Mouse (Mus musculus) kidney, postnatal 10 days (tissue): ENCODE data around the gene Prkag1.

ENCODE experiments used
- DNase-seq: peaks from one replicate; pipeline ENCODE4 v3.0.0; 2021; ENCODE audit warnings: mixed read lengths

The Prkag1 gene

GRCm38 (mm10) chr15:98852733-98853132, 21.4 kb upstream of the Prkag1 start:
- peak; percentile 9 for DNase-seq

DNA sequence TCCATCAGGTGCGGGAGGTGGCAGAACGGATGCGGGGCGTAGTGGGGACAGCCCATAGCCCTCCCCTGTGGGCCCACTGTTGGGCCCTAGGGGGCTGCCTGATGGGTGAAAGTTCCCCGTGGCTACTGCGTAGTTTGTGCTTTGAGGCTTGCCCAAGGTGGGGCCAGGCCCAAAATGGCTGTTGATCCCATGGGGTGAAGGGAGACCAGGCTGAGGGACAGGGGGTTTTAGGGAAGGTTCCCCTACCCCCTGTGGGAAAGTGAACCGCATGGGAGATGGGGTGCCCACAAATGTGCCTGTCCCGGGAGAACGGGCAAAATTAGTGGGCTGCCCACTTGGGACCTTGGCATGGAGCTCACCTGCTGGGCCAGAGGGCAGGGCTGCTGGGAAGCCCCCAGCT, 20.8 kb upstream of the Prkag1 start:
- peak; percentile 8 for DNase-seq

GRCm38 (mm10) chr15:98851229-98851818, 20.0 kb upstream of the Prkag1 start:
- peak; percentile 8 for DNase-seq

DNA sequence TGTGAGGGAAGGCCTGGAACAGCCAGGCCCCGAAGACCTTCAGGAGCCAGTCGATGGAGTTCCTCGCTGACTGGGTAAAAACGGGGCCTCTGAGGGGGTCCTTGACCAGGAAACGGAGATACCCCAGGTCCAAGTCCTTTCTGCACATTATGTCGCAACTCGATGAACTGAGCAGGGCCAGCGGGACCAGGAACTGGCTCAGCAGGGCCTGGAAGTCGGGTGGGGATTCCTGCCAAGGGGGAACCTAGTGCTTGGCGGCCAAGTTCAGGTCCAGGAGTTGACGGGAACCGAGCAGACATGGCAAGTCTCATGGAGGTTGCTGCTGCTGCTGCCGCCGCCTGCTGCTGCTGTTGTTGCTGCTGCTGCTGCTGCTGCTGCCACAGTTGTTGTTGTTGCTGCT, 19.3 kb upstream of the Prkag1 start:
- DNase-seq, result peak; percentile 15

DNA sequence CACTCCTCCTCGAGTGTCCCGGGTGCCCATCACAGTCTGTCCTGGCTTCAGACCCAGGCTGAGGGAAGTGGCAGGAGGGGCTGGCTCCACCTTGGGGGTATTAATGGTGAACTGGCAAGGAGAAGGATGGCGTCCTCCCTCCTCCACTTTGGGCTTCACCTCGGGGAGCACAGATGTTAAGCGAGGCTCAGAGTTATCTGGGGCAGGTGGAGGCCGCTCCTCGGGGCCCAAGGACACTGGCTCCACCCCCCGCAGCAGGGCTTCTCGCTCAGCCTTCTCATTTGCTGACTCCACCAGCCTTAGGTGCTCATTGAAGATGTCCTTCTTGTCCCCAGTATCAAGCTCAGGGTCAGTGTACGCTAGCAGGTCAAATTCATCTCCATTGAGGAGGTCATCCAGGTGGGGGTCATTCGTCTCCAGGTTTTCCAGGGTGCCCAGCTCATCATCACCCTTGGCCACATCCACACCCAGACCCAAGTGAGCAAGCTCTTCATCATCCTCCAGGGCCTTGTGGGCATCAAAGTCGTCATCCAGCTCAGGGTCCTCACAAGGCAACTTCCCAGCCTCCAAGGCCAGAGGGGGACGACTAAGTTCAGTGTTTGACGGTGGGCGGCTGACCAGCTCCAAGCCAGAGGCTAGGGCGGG, 18.8 kb upstream of the Prkag1 start:
- no peak for DNase-seq

- no peak for DNase-seq
Observed at GRCm38 (mm10) chr15:98849165-98849564, 17.8 kb upstream of the Prkag1 start.

DNA sequence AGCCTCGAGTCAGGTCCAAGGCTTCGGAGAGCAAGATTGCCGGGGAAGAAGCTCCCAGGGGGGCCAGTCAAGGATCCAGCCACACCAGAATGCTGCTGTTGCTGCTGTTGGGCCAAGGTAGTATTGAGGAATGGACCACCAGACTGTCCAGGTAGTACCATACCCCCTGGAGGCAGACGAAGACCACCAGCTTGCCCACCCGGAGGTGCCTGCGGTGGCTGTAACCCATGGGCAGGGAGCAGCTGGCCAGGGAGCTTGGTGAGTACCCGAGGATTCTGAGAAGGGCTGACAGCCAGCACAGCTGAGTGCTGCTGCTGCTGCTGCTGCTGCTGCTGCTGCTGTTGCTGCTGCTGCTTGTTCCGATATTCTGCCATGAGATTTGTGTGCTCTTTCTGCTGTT, 14.8 kb upstream of the Prkag1 start:
- DNase-seq, result no peak

GRCm38 (mm10) chr15:98845149-98845548, 13.8 kb upstream of the Prkag1 start:
- no peak for DNase-seq

GRCm38 (mm10) chr15:98843595-98844223, 12.4 kb upstream of the Prkag1 start:
- DNase-seq, result no peak

DNA sequence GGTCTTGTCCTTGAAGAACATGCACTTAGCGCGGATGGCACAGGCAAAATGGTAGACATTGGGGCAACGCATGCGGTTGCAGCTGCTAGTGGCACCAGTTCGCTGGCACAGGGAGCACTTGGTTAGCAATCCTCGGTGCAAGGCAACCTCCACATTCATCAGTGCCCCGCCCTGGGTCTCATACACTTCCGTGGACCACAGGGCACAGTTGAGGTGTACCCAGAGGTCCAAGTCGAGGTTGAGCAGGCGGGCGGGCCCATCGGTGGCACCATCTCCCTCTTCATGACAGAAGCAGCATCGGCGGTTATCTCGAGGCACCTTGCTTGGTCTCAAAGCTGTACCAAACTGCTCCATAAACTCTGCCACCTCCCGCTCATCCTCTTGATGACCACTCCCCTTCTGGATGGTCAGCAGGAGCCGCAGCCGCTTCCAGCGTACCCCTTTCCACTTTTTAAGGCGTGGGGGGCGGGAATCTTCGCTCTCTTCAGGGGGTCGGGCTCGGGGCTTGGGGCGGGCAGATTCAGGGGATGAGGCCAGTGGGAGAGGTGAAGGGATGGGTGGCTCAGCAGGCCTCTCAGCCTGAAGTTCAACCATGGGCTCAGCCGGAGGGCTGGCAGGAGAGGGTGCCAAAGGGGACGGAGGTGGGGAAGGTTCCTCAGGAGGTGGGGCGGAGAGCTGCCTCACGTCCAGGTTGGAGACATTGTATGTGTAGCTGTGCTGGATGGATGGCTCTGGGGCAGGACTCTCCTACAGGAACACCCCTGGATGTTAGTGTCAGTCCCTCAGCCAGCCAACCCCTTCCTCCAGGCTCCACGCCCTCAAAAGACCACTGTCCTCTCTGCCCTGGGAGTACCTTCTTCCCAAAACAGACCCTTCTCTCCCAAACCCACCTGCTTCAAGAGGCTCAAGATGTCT, 8.6 kb upstream of the Prkag1 start:
- DNase-seq, result no peak

- DNase-seq, result no peak
Observed at GRCm38 (mm10) chr15:98839161-98839560, 7.8 kb upstream of the Prkag1 start.

GRCm38 (mm10) chr15:98837743-98838103, 6.4 kb upstream of the Prkag1 start:
- DNase-seq, result no peak

GRCm38 (mm10) chr15:98837006-98837742, 5.9 kb upstream of the Prkag1 start:
- no peak for DNase-seq

DNA sequence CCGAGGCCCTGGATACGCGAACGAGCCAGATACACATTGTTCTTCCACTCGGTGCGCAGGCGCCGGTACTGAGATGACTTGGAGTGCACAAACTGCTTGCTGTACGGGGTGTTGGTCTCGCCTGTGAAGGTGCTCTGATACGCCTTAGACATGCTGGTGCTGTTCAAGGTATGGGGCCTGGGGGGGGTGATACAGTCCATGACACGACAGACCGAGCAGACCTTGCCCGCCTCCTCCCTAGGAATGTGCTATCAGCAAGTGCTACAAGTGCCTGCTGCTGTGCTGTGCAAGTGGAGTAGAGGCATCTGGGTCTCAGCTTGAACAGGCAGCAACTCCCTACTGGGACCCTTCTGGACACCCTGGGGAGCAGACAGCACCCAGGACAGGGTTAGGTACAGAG, 4.0 kb upstream of the Prkag1 start:
- no peak for DNase-seq

- DNase-seq, result no peak
Observed at GRCm38 (mm10) chr15:98834059-98834458, 2.7 kb upstream of the Prkag1 start.

DNA sequence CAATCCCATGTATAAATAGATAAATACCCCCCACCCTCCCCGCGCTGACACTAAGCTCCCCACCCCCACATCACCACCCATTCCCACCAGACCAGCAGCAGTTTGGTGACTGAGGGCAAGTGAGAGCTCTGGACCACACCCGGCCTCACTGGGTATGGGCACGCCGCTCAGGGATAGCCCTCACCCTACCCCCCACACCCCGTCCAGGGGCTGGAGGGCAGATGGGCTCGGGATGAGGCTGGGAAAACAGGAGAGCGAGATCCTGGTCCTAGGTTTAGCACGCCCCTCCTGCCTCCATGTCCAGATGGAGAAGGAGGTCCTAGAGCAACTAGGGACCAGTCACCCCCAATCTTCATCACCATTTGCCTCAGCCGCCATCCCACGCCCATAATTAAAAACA, 2.0 kb upstream of the Prkag1 start:
- DNase-seq, result no peak

DNA sequence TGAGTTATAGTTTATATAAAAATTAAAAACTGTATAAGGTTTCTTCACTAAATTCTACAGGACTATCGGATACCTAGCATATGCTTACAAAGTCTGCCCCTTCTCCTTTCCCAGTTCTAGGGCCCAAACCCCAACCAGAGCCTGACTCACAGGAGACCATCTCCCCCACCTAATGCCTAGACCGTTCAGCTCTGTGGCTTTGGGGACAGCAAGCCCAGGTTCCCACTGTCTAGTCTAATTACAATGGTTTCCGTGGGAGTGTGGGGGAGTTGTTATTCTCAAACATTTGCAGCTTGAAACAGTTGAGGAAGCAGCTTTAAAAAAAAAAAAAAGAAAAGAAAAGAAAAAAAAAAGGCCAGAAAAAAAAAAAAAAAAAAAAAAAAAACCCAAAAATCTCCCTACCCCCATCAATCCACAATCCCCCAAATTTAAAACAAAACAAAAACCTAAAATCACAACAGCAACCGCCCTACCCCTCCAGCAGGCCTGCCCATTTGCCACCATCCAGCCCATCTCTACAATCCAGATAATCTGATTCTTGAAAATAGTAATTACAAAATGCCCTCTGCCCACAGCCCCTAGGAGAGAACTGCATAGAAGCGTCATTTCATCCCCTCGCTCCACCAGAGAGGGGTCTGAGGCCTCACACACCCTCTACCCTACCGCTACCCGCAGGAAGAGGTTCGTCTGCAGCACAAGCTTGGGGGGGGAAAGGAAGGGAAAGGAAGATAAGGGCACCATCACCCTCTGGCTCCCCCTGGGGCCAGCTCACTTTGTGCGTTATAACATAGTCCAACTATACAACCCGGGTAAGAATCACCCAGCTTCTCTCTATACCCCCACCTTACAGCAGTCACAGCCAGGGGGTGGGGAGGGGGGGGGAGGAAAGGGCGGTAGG, 1.1 kb upstream of the Prkag1 start:
- peak; percentile 46 for DNase-seq

- DNase-seq, result no peak
Observed at GRCm38 (mm10) chr15:98831684-98832035, 339 bp upstream of the Prkag1 start.

DNA sequence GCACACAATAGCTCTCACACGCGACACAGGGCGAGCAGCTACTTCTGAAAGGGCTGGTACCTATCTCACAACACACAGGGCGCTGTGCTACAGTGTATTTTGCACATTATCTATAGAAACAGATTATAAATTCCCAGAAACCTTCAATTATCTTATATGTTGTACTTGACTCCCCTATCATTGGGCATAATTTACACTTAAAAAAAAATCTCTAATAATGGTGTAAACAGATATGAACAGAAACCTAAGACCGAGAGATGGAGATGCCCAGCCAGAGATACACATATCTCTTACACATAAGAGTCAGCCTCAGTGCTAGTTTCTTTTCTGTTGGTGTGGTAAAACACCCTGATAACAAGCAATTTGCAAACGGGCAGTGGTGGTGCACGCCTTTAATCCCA, 3.7 kb downstream of the Prkag1 start:
- DNase-seq, result no peak

DNA sequence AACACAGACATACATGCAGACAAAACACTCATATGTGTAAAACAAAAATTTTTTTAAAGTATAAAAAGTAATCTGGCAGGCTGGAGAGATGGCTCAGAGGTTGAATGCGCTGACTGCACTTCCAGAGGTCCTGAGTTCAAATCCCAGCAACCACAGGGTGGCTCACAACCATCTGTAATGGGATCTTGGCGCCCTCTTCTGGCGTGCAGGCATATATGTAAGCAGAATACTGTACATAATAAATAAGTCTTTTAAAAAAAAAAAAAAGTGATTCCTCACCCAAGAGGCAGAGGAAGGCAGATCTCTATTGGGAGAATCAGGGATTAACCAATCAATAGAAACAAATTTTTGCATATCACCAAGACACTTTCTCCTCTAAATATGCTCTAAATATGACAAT, 7.9 kb downstream of the Prkag1 start:
- DNase-seq, result peak; percentile 38

DNA sequence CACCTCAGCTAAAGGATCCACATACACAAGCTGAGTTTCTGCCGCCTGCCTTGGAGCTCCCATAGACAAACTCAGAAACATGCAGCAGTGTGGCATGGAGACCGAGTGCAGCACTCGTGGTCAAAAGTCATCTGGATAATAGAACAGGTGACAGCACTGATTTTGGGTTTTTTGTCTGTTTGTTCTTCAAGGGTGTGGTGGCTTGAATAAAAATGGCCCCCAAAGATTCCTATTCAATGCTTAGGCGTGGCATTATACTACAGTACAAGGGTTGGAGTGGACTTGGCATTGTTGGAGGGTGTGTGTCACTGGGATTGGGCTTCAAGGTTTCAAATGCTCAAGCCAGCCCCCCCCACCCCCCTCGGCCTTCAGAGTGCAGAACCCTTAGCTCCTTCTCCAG, 9.2 kb downstream of the Prkag1 start:
- no peak for DNase-seq

DNA sequence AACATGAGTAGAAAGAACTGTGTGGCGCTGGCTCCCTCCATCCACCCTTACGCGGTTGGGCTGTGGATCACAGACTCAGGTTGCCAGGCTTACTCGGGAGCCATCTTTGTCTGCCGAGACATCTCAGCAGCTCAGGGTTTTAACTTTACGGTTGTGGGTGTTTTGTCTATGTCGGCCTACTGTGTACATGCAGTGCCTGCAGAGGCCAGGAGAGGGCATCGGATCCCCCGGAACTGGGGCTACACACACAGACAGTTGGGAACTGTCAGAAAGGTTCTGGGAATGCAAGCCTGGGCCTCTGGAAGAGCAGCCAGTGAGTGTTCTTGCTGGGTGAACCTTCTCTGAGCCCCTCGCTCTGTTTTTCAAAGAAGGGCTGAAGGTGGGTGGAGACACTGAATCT, 9.9 kb downstream of the Prkag1 start:
- DNase-seq, result no peak
